Mouse (Mus musculus): ENCODE measurements around the gene 1700012A03Rik.

- TF ChIP-seq POLR2A (IDR thresholded peaks at IDR 0.05; ENCODE audit: borderline replicate concordance, insufficient read depth, low read length) (no peak), CTCF (IDR thresholded peaks at IDR 0.05; ENCODE audit: borderline replicate concordance, insufficient read depth, low read depth, low read length) (no peak)
These were observed at the start of gene 1700012A03Rik for GRCm38 (mm10) chr6:32049951-32050345.
